Mouse (Mus musculus) midbrain, embryonic 14.5 days (tissue): ENCODE measurements around the gene Gpa33. TPM values are rescaled to one million over a fixed set of nuclear protein-coding genes. Genes with fewer than 3 reads are reported as not detected.
A peak's percentile ranks its signal among the peaks of the same experiment; 100 is the strongest.

Experiments
- ATAC-seq: fragments of 200-750 bp; cut with Nextera tagmentation; 2 replicates; pipeline ENCODE4 v1.8.0; 2017; ENCODE audit warnings: moderate number of reproducible peaks, moderate library complexity; ENCODE audit not compliant: low FRiP score, low TSS enrichment
- DNase-seq: peaks from one replicate; pipeline ENCODE4 v3.0.0-alpha.2; 2015
- H3K27ac ChIP-seq: fragments of 300-500 bp; sonication (generic); replicated peaks from 2 replicates; pipeline ENCODE4 v1.5.1; 2014; ENCODE audit warnings: mild to moderate bottlenecking, low read depth, low read length, moderate library complexity
- H3K27me3 ChIP-seq: fragments of 300-500 bp; sonication (generic); 2 replicates; pipeline ENCODE4 v1.6.1; 2014; ENCODE audit warnings: low read length, control low read depth, mixed read lengths; ENCODE audit not compliant: control insufficient read depth, insufficient read depth
- H3K36me3 ChIP-seq: fragments of 300-500 bp; sonication (generic); 2 replicates; pipeline ENCODE4 v1.6.1; 2014; ENCODE audit warnings: low read length, control low read depth; ENCODE audit not compliant: control insufficient read depth, insufficient read depth
- H3K4me1 ChIP-seq: fragments of 300-500 bp; sonication (generic); 2 replicates; pipeline ENCODE4 v1.6.1; 2014; ENCODE audit warnings: mild to moderate bottlenecking, antibody characterized with exemption, low read length, control low read depth; ENCODE audit not compliant: control insufficient read depth, insufficient read depth
- H3K4me2 ChIP-seq: fragments of 300-500 bp; sonication (generic); 2 replicates; pipeline ENCODE4 v1.6.1; 2014; ENCODE audit warnings: mild to moderate bottlenecking, low read length, moderate library complexity
- H3K4me3 ChIP-seq: fragments of 300-500 bp; sonication (generic); replicated peaks from 2 replicates; pipeline ENCODE4 v1.5.1; 2014; ENCODE audit warnings: low read depth, low read length
- H3K9ac ChIP-seq: fragments of 300-500 bp; sonication (generic); replicated peaks from 2 replicates; pipeline ENCODE4 v1.6.1; 2014; ENCODE audit warnings: mild to moderate bottlenecking, low read length, moderate library complexity
- H3K9me3 ChIP-seq: fragments of 300-500 bp; sonication (generic); 2 replicates; pipeline ENCODE4 v1.6.1; 2016; ENCODE audit warnings: low read length, control low read depth, mixed read lengths; ENCODE audit not compliant: control insufficient read depth
- WGBS: fragments of 180-500 bp; shearing (Covaris S2); extraction: QIAGEN DNeasy Blood & Tissue Kit; methylation state at CpG from one replicate; pipeline ENCODE4 v1.1.7; 2014; 5-methylcytosine and 5-hydroxymethylcytosine counted together
- polyA plus RNA-seq: library from polyadenylated mRNA; unstranded; fragments of >200 nt; fragmentation: Nextera tagmentation; extraction: Ambion mirVana; gene quantifications from 2 replicates; pipeline ENCODE4 v1.2.1, GENCODE M21; 2014

The Gpa33 gene
- polyA plus RNA-seq = not detected in 2 replicates

DNA sequence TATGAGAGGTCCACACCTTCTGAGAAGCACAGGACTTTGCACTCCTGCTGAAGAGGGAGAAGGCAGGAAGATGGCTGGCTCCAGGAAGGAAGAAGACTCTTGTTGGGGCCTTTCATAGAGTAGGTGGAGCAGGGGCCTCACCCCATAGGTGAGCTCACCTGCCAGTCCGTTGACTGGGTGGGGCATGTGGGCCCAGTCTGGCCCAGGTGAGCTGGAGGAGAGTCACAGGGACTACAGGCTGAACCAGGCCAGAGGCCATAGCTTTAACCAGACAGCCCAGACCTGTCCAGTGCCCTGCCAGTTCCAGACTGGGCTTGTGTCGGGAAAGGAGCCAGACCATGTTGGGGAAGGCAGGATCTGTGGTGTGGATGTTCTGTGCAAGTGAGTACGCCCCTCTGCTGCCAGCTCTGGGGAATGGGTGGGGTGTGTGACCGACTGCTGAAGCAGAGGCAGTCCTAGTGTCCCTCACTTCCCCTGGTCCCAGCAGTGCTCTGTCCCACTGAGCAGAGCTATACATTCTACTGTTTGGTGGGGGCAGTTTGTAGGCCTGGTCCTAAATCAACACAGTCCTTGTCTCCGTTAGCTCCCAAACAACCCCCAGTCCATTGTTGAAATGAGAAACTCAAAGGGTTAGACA, at the start of gene Gpa33:
TSS of gene Gpa33 (plus strand) at position 15 of the 637 bp plus-strand sequence.
- H3K4me3 ChIP-seq = no peak within 1 kb of the TSS
- H3K27ac ChIP-seq = no peak within 1 kb of the TSS
- H3K4me1 ChIP-seq = no peaks in the 10 kb centered on the region
- H3K4me2 ChIP-seq = no peak within 1 kb of the TSS
- DNase-seq (no peak), ATAC-seq (no peak)
- no peak within 1 kb of the TSS for H3K9ac ChIP-seq
- 90% methylated on average over 5 of the region's 5 CpGs for WGBS
- H3K27me3 ChIP-seq = no peaks in the 10 kb centered on the region
- H3K36me3 ChIP-seq = no peaks in the 10 kb centered on the region
- no peaks in the 10 kb centered on the region for H3K9me3 ChIP-seq

DNA sequence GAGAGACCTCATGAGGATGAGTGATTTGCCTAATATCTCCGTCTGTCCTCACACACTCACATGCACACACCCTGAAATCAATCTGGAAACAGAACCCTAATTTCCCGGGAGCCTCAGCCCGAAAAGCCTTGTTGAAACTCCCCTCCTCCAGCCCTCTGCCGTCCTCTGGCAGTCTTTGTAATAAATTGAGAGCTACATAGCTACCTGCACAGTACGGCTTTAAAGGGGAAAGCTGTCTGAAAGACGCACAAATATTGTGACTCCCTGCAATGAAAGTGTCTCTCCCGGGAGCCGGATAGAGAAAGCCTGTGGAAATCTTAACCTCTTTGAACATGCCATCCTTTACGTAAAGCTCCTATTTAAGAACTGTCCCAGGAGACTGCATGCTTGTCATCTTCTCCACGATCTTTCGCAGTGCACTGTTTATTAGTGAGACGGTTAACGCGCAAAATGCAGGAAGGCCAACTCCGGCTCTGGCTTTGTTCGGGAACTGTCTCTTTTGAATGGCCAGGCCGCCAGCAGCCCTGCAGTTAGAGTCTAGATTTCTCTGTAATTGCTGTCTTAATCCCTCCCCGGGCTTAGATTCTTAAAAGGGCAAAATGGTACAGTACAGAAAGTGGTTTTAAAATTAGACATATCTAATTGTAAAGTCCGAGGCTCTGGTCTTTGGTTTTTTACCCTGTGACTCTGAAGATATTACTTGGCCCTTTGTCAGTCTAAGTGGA, 41.4 kb upstream of the Gpa33 start:
- WGBS = 19% methylated on average over 19 of the region's 19 CpGs
- DNase-seq (peak; percentile 80), ATAC-seq (no peak)
- Histone ChIP-seq H3K4me2 (peak overlapping the region; percentile 35), H3K4me3 (no peak overlapping the region), H3K4me1 (peaks cover 15% of the 10 kb centered on the region), H3K27ac (peak overlapping the region; percentile 69), H3K27me3 (no peaks in the 10 kb centered on the region), H3K36me3 (no peaks in the 10 kb centered on the region), H3K9me3 (no peaks in the 10 kb centered on the region), H3K9ac (peak overlapping the region; percentile 40)

DNA sequence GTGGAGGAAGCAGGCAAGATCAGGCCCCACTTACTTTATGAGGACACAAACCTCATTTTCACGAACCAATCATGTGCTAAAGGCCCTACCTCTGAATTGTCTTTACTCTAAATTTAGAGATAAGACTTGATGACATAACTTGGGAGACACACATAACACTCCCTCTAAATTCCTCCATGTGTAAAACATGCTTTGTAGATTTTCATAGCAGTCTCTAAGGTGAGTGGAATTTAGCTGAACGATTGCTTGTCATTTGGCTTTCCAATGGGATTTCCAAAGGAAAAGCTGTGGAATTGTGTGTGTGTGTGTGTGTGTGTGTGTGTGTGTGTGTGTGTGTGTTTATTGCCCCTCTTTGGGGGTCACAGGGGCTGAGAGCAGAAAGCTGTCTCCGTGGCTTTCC, 40.7 kb upstream of the Gpa33 start:
- no peak overlapping the region for H3K9ac ChIP-seq
- DNase-seq (no peak), ATAC-seq (no peak)
- no peak overlapping the region for H3K4me3 ChIP-seq
- H3K27me3 ChIP-seq = no peaks in the 10 kb centered on the region
- H3K36me3 ChIP-seq = no peaks in the 10 kb centered on the region
- WGBS = 77% methylated on average over 3 of the region's 3 CpGs
- H3K9me3 ChIP-seq = no peaks in the 10 kb centered on the region
- H3K4me1 ChIP-seq = peaks cover 15% of the 10 kb centered on the region
- H3K4me2 ChIP-seq = no peak overlapping the region
- peak overlapping the region; percentile 69 for H3K27ac ChIP-seq

DNA sequence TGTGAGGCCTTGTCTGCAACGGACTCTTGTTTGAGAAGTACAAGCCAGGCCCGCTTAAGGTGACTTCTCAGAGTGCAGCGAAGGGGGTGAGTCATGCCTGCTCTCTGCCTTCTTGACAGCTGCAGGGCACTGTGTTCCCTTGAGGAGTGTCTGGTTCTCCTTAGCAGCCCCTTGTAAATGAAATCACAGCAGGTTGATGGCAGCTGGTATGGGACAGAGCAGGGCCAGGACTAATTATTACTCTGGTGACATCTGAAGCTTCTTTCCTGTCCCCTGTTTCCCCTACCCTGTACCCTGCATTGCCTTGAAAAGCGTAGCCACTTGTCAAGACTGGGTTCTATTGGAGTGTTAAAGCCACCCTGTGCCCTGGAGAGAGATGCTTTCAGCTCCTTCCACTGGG, 40.3 kb upstream of the Gpa33 start:
- H3K9ac ChIP-seq = no peak overlapping the region
- WGBS = 46% methylated on average over 4 of the region's 4 CpGs
- H3K4me1 ChIP-seq = peaks cover 15% of the 10 kb centered on the region
- DNase-seq (peak; percentile 27), ATAC-seq (0 out of 2 replicates have a peak, but pooled peaks have one; percentile 48)
- no peaks in the 10 kb centered on the region for H3K27me3 ChIP-seq
- H3K9me3 ChIP-seq = no peaks in the 10 kb centered on the region
- H3K36me3 ChIP-seq = no peaks in the 10 kb centered on the region
- no peak overlapping the region for H3K4me2 ChIP-seq
- H3K27ac ChIP-seq = peak overlapping the region; percentile 1; the same call in 1 of the 2 replicates
- no peak overlapping the region for H3K4me3 ChIP-seq

DNA sequence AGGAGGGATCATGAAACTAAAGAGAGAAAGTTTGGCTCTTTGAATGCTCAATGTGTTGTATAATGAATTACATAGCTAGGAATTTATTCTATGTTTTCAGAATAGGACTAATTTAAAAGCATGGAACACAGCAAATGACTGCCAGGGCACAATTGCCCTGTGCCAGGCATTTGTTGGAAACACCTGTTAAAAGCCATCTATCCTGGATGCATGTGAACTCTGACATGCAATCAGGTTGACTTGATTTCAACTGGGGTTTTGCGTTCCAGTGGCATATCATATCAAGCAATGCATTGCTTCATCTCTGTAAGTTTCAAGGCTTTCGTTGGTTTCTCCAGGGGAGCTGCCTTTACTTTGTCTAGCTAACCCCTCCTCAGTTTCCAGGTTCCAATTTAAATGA, 39.7 kb upstream of the Gpa33 start:
- Histone ChIP-seq H3K4me3 (no peak overlapping the region), H3K36me3 (no peaks in the 10 kb centered on the region), H3K4me1 (peaks cover 15% of the 10 kb centered on the region), H3K27ac (no peak overlapping the region), H3K4me2 (no peak overlapping the region), H3K9ac (no peak overlapping the region), H3K27me3 (no peaks in the 10 kb centered on the region), H3K9me3 (no peaks in the 10 kb centered on the region)
- 94% methylated on average over 2 of the region's 2 CpGs for WGBS
- no peak for DNase-seq
- no peak for ATAC-seq

DNA sequence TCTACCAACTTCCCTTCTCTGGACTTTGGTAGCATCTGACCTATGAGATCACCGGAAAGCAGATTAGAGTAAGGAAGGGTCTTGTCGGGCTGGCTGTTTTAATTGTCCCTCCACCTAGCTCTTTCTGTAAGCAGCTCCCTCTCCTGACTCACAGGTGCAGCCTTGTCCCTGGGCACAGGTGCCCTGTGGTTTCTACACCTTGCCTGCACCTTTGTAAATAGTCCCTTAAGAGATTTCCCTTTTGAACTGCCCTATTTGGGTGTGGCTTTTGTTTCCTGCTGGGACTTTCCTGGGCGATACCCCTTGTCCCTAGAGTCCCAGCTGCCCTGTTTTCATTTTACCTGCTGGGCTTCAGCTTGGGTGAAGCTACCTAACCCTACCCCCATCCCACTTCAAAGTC, 35.6 kb upstream of the Gpa33 start:
- WGBS = 87% methylated on average over 3 of the region's 3 CpGs
- no peak overlapping the region for H3K4me3 ChIP-seq

DNA sequence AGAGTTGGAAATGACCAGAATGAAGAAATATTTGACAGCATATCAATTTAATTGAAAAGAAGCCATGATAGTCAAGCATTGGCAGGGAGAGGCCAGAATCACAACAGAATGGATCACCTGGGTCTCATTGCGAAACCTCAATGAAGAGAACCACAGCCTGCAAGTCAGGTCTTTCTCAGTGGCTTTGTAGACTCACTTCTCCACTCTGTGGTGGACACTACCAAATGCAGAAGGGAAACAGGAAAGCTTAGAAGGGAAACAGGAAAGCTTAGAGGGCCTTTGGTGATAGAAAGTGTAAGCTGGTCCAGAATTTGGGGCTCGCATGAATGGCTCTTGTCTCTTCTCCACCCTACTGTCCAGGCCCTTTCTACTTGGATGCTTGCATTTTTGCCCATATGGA, 31.9 kb upstream of the Gpa33 start:
- no peak overlapping the region for H3K4me2 ChIP-seq
- no peak for ATAC-seq
- H3K9me3 ChIP-seq = no peaks in the 10 kb centered on the region
- DNase-seq = no peak
- WGBS = 97% methylated on average over 2 of the region's 2 CpGs
- no peaks in the 10 kb centered on the region for H3K36me3 ChIP-seq
- no peaks in the 10 kb centered on the region for H3K4me1 ChIP-seq
- H3K9ac ChIP-seq = no peak overlapping the region
- no peak overlapping the region for H3K27ac ChIP-seq
- H3K4me3 ChIP-seq = no peak overlapping the region
- H3K27me3 ChIP-seq = no peaks in the 10 kb centered on the region

More for the DNA sequence above, 35.6 kb upstream of the Gpa33 start:
- H3K27me3 ChIP-seq = no peaks in the 10 kb centered on the region
- no peak overlapping the region for H3K9ac ChIP-seq
- no peak overlapping the region for H3K27ac ChIP-seq
- no peaks in the 10 kb centered on the region for H3K9me3 ChIP-seq
- ATAC-seq (no peak), DNase-seq (no peak)
- peaks cover 6% of the 10 kb centered on the region; the same call in 1 of the 2 replicates for H3K4me1 ChIP-seq
- no peaks in the 10 kb centered on the region for H3K36me3 ChIP-seq
- H3K4me2 ChIP-seq = no peak overlapping the region

DNA sequence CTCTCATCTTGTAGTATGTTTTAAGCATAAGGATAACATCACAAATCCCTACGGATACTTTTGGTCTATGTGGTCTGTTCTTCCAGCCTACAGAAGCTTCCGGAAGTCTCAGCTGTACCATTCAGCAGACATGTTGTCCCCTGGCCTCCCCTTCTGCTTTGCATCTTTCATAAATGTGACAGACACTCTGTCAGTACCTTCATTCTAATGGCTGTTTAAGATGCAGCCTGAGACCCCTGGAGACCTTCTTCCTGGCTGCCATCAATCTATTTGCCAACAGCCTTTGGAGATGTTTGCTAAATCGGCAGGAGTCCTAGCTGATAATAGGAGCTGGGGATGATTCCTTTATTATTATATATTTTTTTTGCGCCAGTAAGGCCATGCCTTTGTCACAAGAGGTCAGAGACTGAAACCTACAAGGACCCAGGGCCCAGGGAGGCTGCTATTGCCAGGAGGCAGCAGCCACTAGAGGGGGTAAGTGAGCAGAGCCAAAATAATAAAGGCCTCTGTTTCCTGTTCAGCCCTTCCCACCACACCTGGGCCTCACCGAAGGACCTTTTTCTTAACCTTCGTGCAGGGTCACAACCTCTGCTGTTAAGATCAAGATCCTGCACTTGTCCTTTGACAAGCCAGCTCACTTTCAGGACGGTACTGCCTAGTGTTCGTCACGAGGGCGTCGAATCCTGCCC, 27.0 kb upstream of the Gpa33 start:
- H3K4me2 ChIP-seq = no peak overlapping the region
- DNase-seq (peak; percentile 53), ATAC-seq (no peak)
- no peaks in the 10 kb centered on the region for H3K9me3 ChIP-seq
- H3K36me3 ChIP-seq = no peaks in the 10 kb centered on the region
- no peak overlapping the region for H3K9ac ChIP-seq
- no peaks in the 10 kb centered on the region for H3K4me1 ChIP-seq
- H3K27me3 ChIP-seq = no peaks in the 10 kb centered on the region
- H3K4me3 ChIP-seq = no peak overlapping the region
- 64% methylated on average over 11 of the region's 11 CpGs for WGBS
- no peak overlapping the region for H3K27ac ChIP-seq
